Mouse (Mus musculus): ENCODE measurements around the gene Pnliprp2. TPM values are rescaled to one million over a fixed set of nuclear protein-coding genes. Genes with fewer than 3 reads are reported as not detected.

Gene Pnliprp2
- 0.12 and 0.18 TPM in 2 replicates for polyA plus RNA-seq (2012; rRNA removed)

DNA sequence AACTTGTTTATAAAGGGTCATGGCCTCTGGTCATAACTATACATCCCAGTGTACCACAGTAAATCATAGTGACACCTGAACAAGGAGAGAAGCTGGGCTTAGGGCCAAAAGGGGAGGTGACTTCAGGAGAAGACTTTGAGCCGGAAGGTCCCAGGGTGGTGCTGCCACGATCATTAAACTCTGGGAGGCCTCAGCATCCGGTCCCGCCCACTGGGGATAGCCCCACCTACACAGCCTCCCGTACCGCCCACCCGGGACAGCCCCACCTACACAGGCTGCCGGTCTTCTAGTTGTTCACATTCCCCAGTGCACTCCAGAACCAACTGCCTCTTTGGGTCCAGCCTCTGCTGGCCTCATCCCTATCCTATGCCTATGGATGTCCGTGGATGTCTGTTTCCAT is at the start of gene Pnliprp2:
Gene Pnliprp2, plus strand, starts transcription at position 297 of the 400 bp plus-strand sequence.

DNA sequence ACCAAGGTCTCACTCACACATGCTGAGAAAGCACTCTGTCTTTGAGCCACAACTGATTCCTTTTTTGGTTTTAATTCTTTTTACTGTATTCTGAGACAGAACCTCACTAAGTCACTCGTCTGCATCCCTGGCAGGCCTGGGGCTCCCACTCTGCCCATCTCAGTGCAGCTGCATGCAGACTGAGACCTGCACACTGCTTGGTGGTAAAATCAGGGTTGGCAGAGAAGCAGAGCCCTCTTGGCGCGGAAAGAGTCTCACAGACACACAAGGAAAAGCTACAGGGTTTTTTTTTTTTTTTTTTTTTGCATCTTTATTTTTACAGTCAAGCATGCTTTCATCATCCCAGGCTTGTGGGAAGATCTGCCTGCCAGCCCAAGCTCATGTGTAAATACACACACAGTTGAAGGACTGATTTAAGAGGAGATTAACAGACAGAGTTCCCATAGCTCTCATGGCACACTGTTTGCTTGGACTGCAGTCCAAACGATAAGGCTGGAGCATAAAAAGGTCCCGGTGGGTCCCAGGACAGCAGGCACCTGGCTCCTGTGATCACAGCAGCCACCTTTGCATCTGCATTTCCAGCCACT is 31.0 kb upstream of the Pnliprp2 start, which contains the start of gene Pnliprp1:
Gene Pnliprp1, plus strand, starts transcription at position 443 of the 587 bp plus-strand sequence.

GRCm38 (mm10) chr19:58794284-58794683 is 34.8 kb downstream of the Pnliprp2 start, which contains the start of gene 1700019N19Rik:
1700019N19Rik (minus strand) TSS chr19:58794461.

Other genes with a start within 250 kb of the Pnliprp2 start
- gene Ccdc172, start 247.7 kb upstream of the Pnliprp2 start, polyA plus RNA-seq (2012; rRNA removed): not detected in 2 replicates
- gene Pnlip, start 107.2 kb upstream of the Pnliprp2 start, polyA plus RNA-seq (2012; rRNA removed): 0.39 and 0.43 TPM in 2 replicates
- 0.31 and 0.35 TPM in 2 replicates for gene Pnliprp1, start 30.8 kb upstream of the Pnliprp2 start, polyA plus RNA-seq (2012; rRNA removed)
- 0.13 TPM in 1 of 2 replicates, not detected in the other for gene 1700019N19Rik, start 34.7 kb downstream of the Pnliprp2 start, polyA plus RNA-seq (2012; rRNA removed)
- 1.4 and 1.6 TPM in 2 replicates for gene Eno4, start 183.7 kb downstream of the Pnliprp2 start, polyA plus RNA-seq (2012; rRNA removed)
- 84.6 and 90.2 TPM in 2 replicates for gene Hspa12a, start 183.9 kb downstream of the Pnliprp2 start, polyA plus RNA-seq (2012; rRNA removed)